ENCODE assay signal across 7 mouse cellular contexts in the genomic region with DNA sequence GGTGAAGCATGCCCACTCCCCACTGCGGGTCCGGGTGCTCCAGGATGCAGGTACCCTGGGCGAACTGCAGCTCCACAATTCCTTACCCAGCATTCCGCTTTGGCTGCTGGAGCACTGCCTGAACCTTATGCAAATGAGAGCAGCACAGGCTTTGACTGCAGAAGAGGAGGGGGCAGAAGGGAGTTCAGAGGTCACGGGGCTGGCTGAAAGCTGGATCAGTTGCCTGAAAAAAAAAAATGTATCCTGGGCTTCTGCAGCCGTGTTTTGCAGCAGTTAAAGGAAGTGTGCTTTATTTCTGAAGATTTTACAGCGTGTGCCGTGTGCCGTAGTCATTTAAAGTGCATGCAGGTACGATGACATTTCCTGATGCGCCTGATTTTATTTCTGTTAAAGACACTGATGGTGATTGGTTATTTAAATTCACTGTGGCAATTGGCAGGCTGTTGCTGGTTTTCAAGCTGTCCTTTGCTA.
DNase-seq lines count a peak whose midpoint lies in the region; ATAC-seq lines count a peak whose summit lies in the region.

No protein-coding gene starts in this region.

- H3K36me3 ChIP-seq in kidney, embryonic 14.5 days (ENCODE audit: control insufficient read depth, insufficient read depth, low read length): no peaks in the 10 kb centered on the region
- H3K36me3 ChIP-seq in limb, embryonic 13.5 days: no peaks in the 10 kb centered on the region
- H3K36me3 ChIP-seq in neural tube, embryonic 11.5 days (ENCODE audit: control insufficient read depth, insufficient read depth, low read length): no peaks in the 10 kb centered on the region

- no peak overlapping the region for H3K27ac ChIP-seq in kidney, embryonic 14.5 days (ENCODE audit: low read depth, low read length)
- H3K27ac ChIP-seq in limb, embryonic 13.5 days: no peak overlapping the region
- H3K27ac ChIP-seq in neural tube, embryonic 11.5 days (ENCODE audit: low read depth, low read length): peak overlapping the region; percentile 75

- peak overlapping the region; percentile 54; the same call in 1 of the 2 replicates for H3K9ac ChIP-seq in kidney, embryonic 14.5 days (ENCODE audit: low read depth, low read length)
- H3K9ac ChIP-seq in limb, embryonic 13.5 days: peak overlapping the region; percentile 68
- H3K9ac ChIP-seq in neural tube, embryonic 11.5 days (ENCODE audit: low read length): peak overlapping the region; percentile 40

- WGBS in kidney, embryonic 14.5 days: under 1% methylated on average over 11 of the region's 11 CpGs
- WGBS in limb, embryonic 13.5 days: under 1% methylated on average over 11 of the region's 11 CpGs
- under 1% methylated on average over 11 of the region's 11 CpGs for WGBS in neural tube, embryonic 11.5 days

- H3K9me3 ChIP-seq in kidney, embryonic 14.5 days (ENCODE audit: control insufficient read depth, low read length): no peaks in the 10 kb centered on the region
- no peaks in the 10 kb centered on the region for H3K9me3 ChIP-seq in limb, embryonic 13.5 days
- H3K9me3 ChIP-seq in neural tube, embryonic 11.5 days (ENCODE audit: control insufficient read depth, low read length): no peaks in the 10 kb centered on the region

- H3K4me1 ChIP-seq in kidney, embryonic 14.5 days (ENCODE audit: control insufficient read depth, insufficient read depth, low read length): no peaks in the 10 kb centered on the region
- H3K4me1 ChIP-seq in limb, embryonic 13.5 days: peaks cover 11% of the 10 kb centered on the region
- H3K4me1 ChIP-seq in neural tube, embryonic 11.5 days (ENCODE audit: control insufficient read depth, insufficient read depth, low read length): peaks cover 12% of the 10 kb centered on the region; the same call in 1 of the 2 replicates

- ATAC-seq in granulocyte monocyte progenitor cell, adult 5-6 weeks (replicated peaks; ENCODE audit: poor library complexity, severe bottlenecking): peak; percentile 37; the same call in 1 of the 2 replicates
- peak; percentile 91 for ATAC-seq in kidney, embryonic 14.5 days (ENCODE audit: low FRiP score, low TSS enrichment)
- ATAC-seq in limb, embryonic 13.5 days (ENCODE audit: low FRiP score, low read depth): peak; percentile 80
- ATAC-seq in neural tube, embryonic 11.5 days (ENCODE audit: insufficient read depth, low FRiP score, low TSS enrichment): peak; percentile 76

- H3K4me2 ChIP-seq in kidney, embryonic 14.5 days (replicated peaks; ENCODE audit: low read depth, low read length): peak overlapping the region; percentile 68
- peak overlapping the region; percentile 78 for H3K4me2 ChIP-seq in limb, embryonic 13.5 days (replicated peaks)
- peak overlapping the region; percentile 42 for H3K4me2 ChIP-seq in neural tube, embryonic 11.5 days (ENCODE audit: low read depth)

- no peaks in the 10 kb centered on the region for H3K27me3 ChIP-seq in kidney, embryonic 14.5 days (ENCODE audit: control insufficient read depth, insufficient read depth, low read length)
- no peaks in the 10 kb centered on the region for H3K27me3 ChIP-seq in limb, embryonic 13.5 days
- H3K27me3 ChIP-seq in neural tube, embryonic 11.5 days (ENCODE audit: control insufficient read depth, insufficient read depth, low read length): no peaks in the 10 kb centered on the region

- H3K4me3 ChIP-seq in kidney, embryonic 14.5 days (ENCODE audit: low read length): peak overlapping the region; percentile 44
- peak overlapping the region; percentile 51 for H3K4me3 ChIP-seq in limb, embryonic 13.5 days
- H3K4me3 ChIP-seq in neural tube, embryonic 11.5 days (ENCODE audit: low read depth, low read length): peak overlapping the region; percentile 26

- DNase-seq in adrenal gland, postnatal 36 days: peak; percentile 29 to 38
- DNase-seq in cerebellum, postnatal 4 days (ENCODE audit: low spot score in 2 of 2): peak; percentile 46 to 74
- peak; percentile 85 for DNase-seq in neural tube, embryonic 11.5 days (ENCODE audit: low spot score)
- no peak for DNase-seq in spleen, postnatal 4 days (ENCODE audit: low spot score in 2 of 2)

Comparison
In these comparisons a context has a peak if more than half of its experiments do, and no peak if none do; other contexts are left out.
1. DNase-seq: peak in adrenal gland, postnatal 36 days (2 of 2), cerebellum, postnatal 4 days (2 of 2) and neural tube, embryonic 11.5 days (single experiment); none in spleen, postnatal 4 days (0 of 2).
2. ATAC-seq: peak in every context shown above with its lines; median percentile 91 in kidney, embryonic 14.5 days; 80 in limb, embryonic 13.5 days; 76 in neural tube, embryonic 11.5 days; 37 in granulocyte monocyte progenitor cell, adult 5-6 weeks.
3. Peak in every context shown above with its lines, with median percentiles within 50 percentile points of each other: H3K4me2 ChIP-seq, H3K4me3 ChIP-seq and H3K9ac ChIP-seq.